Mouse (Mus musculus) limb, embryonic 12.5 days (tissue): ENCODE measurements at regions not wholly inside any gene's neighbourhood (a gene's known extent, or its start where the extent isn't known, plus 50 kb on each side); places are given as distances from the start of the nearest gene placed in this dataset.

Experiments
- ATAC-seq: fragments of 200-750 bp; cut with Nextera tagmentation; 2 replicates; pipeline ENCODE4 v1.8.0; 2017; ENCODE audit warnings: low read depth, moderate TSS enrichment; ENCODE audit not compliant: insufficient number of reproducible peaks, insufficient read depth, low FRiP score, low TSS enrichment
- H3K27ac ChIP-seq: fragments of 300-500 bp; sonication (generic); 2 replicates; pipeline ENCODE4 v1.5.1; 2016; ENCODE audit warnings: mild to moderate bottlenecking, moderate library complexity
- H3K27me3 ChIP-seq: fragments of 300-500 bp; sonication (generic); 2 replicates; pipeline ENCODE4 v1.6.1; 2016; ENCODE audit warnings: mild to moderate bottlenecking, moderate library complexity
- H3K36me3 ChIP-seq: fragments of 300-500 bp; sonication (generic); 2 replicates; pipeline ENCODE4 v1.6.1; 2016; ENCODE audit warnings: mild to moderate bottlenecking, moderate library complexity
- H3K4me1 ChIP-seq: fragments of 300-500 bp; sonication (generic); replicated peaks from 2 replicates; pipeline ENCODE4 v1.6.1; 2016
- H3K4me2 ChIP-seq: fragments of 300-500 bp; sonication (generic); 2 replicates; pipeline ENCODE4 v1.6.1; 2016; ENCODE audit warnings: mild to moderate bottlenecking, moderate library complexity
- H3K4me3 ChIP-seq: fragments of 300-500 bp; sonication (generic); replicated peaks from 2 replicates; pipeline ENCODE4 v1.5.1; 2016; ENCODE audit warnings: mild to moderate bottlenecking
- H3K9ac ChIP-seq: fragments of 300-500 bp; sonication (generic); replicated peaks from 2 replicates; pipeline ENCODE4 v1.6.1; 2016; ENCODE audit warnings: mild to moderate bottlenecking, moderate library complexity
- H3K9me3 ChIP-seq: fragments of 300-500 bp; sonication (generic); 2 replicates; pipeline ENCODE4 v1.6.1; 2016; ENCODE audit warnings: mild to moderate bottlenecking, moderate library complexity
- WGBS: fragments of 180-500 bp; shearing (Covaris S2); methylation state at CpG from one replicate; pipeline ENCODE4 v1.1.7; 2016; 5-methylcytosine and 5-hydroxymethylcytosine counted together

GRCm38 (mm10) chr2:172770606-172771005, 169.5 kb downstream of the Bmp7 start:
- Histone ChIP-seq H3K4me1 (peaks cover 4% of the 10 kb centered on the region; the same call in 1 of the 2 replicates), H3K27me3 (peaks cover 9% of the 10 kb centered on the region; the same call in 1 of the 2 replicates), H3K36me3 (no peaks in the 10 kb centered on the region), H3K4me3 (no peak overlapping the region), H3K4me2 (no peak overlapping the region), H3K9me3 (no peaks in the 10 kb centered on the region), H3K9ac (no peak overlapping the region), H3K27ac (no peak overlapping the region)
- no peak for ATAC-seq
- 88% methylated on average over 14 of the region's 14 CpGs for WGBS

- Histone ChIP-seq H3K9me3 (0 out of 2 replicates have a peak, but pooled peaks cover 4% of the 10 kb centered on the region), H3K4me3 (no peak overlapping the region), H3K9ac (no peak overlapping the region), H3K27me3 (peaks cover 11% of the 10 kb centered on the region), H3K4me2 (no peak overlapping the region), H3K4me1 (peaks cover 4% of the 10 kb centered on the region; the same call in 1 of the 2 replicates), H3K27ac (no peak overlapping the region), H3K36me3 (no peaks in the 10 kb centered on the region)
- ATAC-seq = no peak
- WGBS = 2% methylated on average over 2 of the region's 2 CpGs
Observed at GRCm38 (mm10) chr2:172773176-172773575, 166.9 kb downstream of the Bmp7 start.

GRCm38 (mm10) chr2:172776485-172776884, 163.6 kb downstream of the Bmp7 start:
- no peak overlapping the region for H3K27ac ChIP-seq
- H3K4me1 ChIP-seq = peaks cover 6% of the 10 kb centered on the region; the same call in 1 of the 2 replicates
- WGBS = 64% methylated on average over 12 of the region's 12 CpGs

GRCm38 (mm10) chr2:172777774-172778173, 162.3 kb downstream of the Bmp7 start:
- H3K4me3 ChIP-seq = no peak overlapping the region
- no peak overlapping the region for H3K27ac ChIP-seq
- no peak overlapping the region for H3K9ac ChIP-seq
- 0 out of 2 replicates have a peak, but pooled peaks cover 4% of the 10 kb centered on the region for H3K9me3 ChIP-seq
- no peaks in the 10 kb centered on the region for H3K36me3 ChIP-seq
- WGBS = 84% methylated on average over 2 of the region's 2 CpGs
- H3K27me3 ChIP-seq = peaks cover 29% of the 10 kb centered on the region
- H3K4me2 ChIP-seq = no peak overlapping the region
- peaks cover 6% of the 10 kb centered on the region; the same call in 1 of the 2 replicates for H3K4me1 ChIP-seq
- no peak for ATAC-seq

More at GRCm38 (mm10) chr2:172776485-172776884, 163.6 kb downstream of the Bmp7 start:
- Histone ChIP-seq H3K4me2 (no peak overlapping the region), H3K9ac (no peak overlapping the region), H3K9me3 (0 out of 2 replicates have a peak, but pooled peaks cover 4% of the 10 kb centered on the region), H3K27me3 (peaks cover 28% of the 10 kb centered on the region), H3K36me3 (no peaks in the 10 kb centered on the region), H3K4me3 (no peak overlapping the region)
- ATAC-seq = no peak

GRCm38 (mm10) chr2:172779096-172779495, 161.0 kb downstream of the Bmp7 start:
- Histone ChIP-seq H3K9ac (no peak overlapping the region), H3K4me2 (no peak overlapping the region), H3K36me3 (no peaks in the 10 kb centered on the region), H3K4me1 (peaks cover 6% of the 10 kb centered on the region; the same call in 1 of the 2 replicates), H3K27me3 (peaks cover 23% of the 10 kb centered on the region), H3K4me3 (no peak overlapping the region), H3K9me3 (peaks cover 13% of the 10 kb centered on the region; the same call in 1 of the 2 replicates), H3K27ac (no peak overlapping the region)
- no peak for ATAC-seq
- 14% methylated on average over 5 of the region's 5 CpGs for WGBS

- no peak overlapping the region for H3K4me3 ChIP-seq
- H3K9ac ChIP-seq = no peak overlapping the region
- 72% methylated on average over 10 of the region's 10 CpGs for WGBS
- no peak for ATAC-seq
- peaks cover 12% of the 10 kb centered on the region; the same call in 1 of the 2 replicates for H3K9me3 ChIP-seq
- H3K4me1 ChIP-seq = peaks cover 22% of the 10 kb centered on the region
- H3K4me2 ChIP-seq = no peak overlapping the region
- peaks cover 36% of the 10 kb centered on the region for H3K27me3 ChIP-seq
- H3K36me3 ChIP-seq = no peaks in the 10 kb centered on the region
- H3K27ac ChIP-seq = no peak overlapping the region
Observed at GRCm38 (mm10) chr2:172782686-172783085, 157.4 kb downstream of the Bmp7 start.

- no peak overlapping the region for H3K4me3 ChIP-seq
- H3K4me2 ChIP-seq = no peak overlapping the region
- no peak for ATAC-seq
- no peak overlapping the region for H3K9ac ChIP-seq
- H3K4me1 ChIP-seq = peaks cover 35% of the 10 kb centered on the region
- peaks cover 10% of the 10 kb centered on the region; the same call in 1 of the 2 replicates for H3K9me3 ChIP-seq
- no peak overlapping the region for H3K27ac ChIP-seq
- H3K27me3 ChIP-seq = peaks cover 53% of the 10 kb centered on the region
- H3K36me3 ChIP-seq = no peaks in the 10 kb centered on the region
- WGBS = 17% methylated on average over 2 of the region's 2 CpGs
Observed at GRCm38 (mm10) chr2:172786297-172786696, 153.8 kb downstream of the Bmp7 start.

- H3K36me3 ChIP-seq = no peaks in the 10 kb centered on the region
- H3K4me3 ChIP-seq = peak overlapping the region; percentile 29
- peaks cover 35% of the 10 kb centered on the region for H3K4me1 ChIP-seq
- H3K9ac ChIP-seq = no peak overlapping the region
- peak overlapping the region; percentile 48 for H3K4me2 ChIP-seq
- peaks cover 58% of the 10 kb centered on the region for H3K27me3 ChIP-seq
- no peak overlapping the region for H3K27ac ChIP-seq
- peaks cover 10% of the 10 kb centered on the region; the same call in 1 of the 2 replicates for H3K9me3 ChIP-seq
- WGBS = 28% methylated on average over 30 of the region's 30 CpGs
- no peak for ATAC-seq
Observed at GRCm38 (mm10) chr2:172787203-172787944, 152.7 kb downstream of the Bmp7 start.

- Histone ChIP-seq H3K4me1 (peaks cover 35% of the 10 kb centered on the region), H3K9ac (0 out of 2 replicates have a peak overlapping the region, but pooled peaks have one; percentile 19)
Observed at GRCm38 (mm10) chr2:172789260-172789659, 150.9 kb downstream of the Bmp7 start.

GRCm38 (mm10) chr2:172792555-172792954, 147.6 kb downstream of the Bmp7 start:
- peaks cover 68% of the 10 kb centered on the region for H3K27me3 ChIP-seq
- no peak overlapping the region for H3K27ac ChIP-seq
- no peak overlapping the region for H3K4me2 ChIP-seq
- peaks cover 21% of the 10 kb centered on the region for H3K4me1 ChIP-seq
- no peaks in the 10 kb centered on the region for H3K36me3 ChIP-seq
- no peak overlapping the region for H3K4me3 ChIP-seq
- no peak overlapping the region for H3K9ac ChIP-seq
- 72% methylated on average over 10 of the region's 10 CpGs for WGBS
- no peak for ATAC-seq
- H3K9me3 ChIP-seq = peaks cover 13% of the 10 kb centered on the region; the same call in 1 of the 2 replicates

More at GRCm38 (mm10) chr2:172789260-172789659, 150.9 kb downstream of the Bmp7 start:
- H3K9me3 ChIP-seq = peaks cover 9% of the 10 kb centered on the region; the same call in 1 of the 2 replicates
- peak; percentile 29; the same call in 1 of the 2 replicates for ATAC-seq
- peaks cover 64% of the 10 kb centered on the region for H3K27me3 ChIP-seq
- 5% methylated on average over 10 of the region's 10 CpGs for WGBS
- H3K4me2 ChIP-seq = peak overlapping the region; percentile 2; the same call in 1 of the 2 replicates
- H3K4me3 ChIP-seq = no peak overlapping the region
- H3K36me3 ChIP-seq = no peaks in the 10 kb centered on the region
- H3K27ac ChIP-seq = no peak overlapping the region

- Histone ChIP-seq H3K4me3 (no peak overlapping the region), H3K27me3 (peaks cover 65% of the 10 kb centered on the region), H3K36me3 (no peaks in the 10 kb centered on the region), H3K4me2 (no peak overlapping the region), H3K9me3 (peaks cover 13% of the 10 kb centered on the region; the same call in 1 of the 2 replicates), H3K27ac (no peak overlapping the region), H3K4me1 (peaks cover 14% of the 10 kb centered on the region), H3K9ac (no peak overlapping the region)
- ATAC-seq = no peak
- 78% methylated on average over 8 of the region's 8 CpGs for WGBS
Observed at GRCm38 (mm10) chr2:172793991-172794390, 146.1 kb downstream of the Bmp7 start.
